27 mouse cellular contexts compared by ENCODE assay signal in genomic region chr1:60990305-60990704, GRCm38 (mm10). TPM values are rescaled to one million over a fixed set of nuclear protein-coding genes. Genes with fewer than 3 reads are reported as not detected.
DNase-seq lines count a peak whose midpoint lies in the region; ATAC-seq lines count a peak whose summit lies in the region.
"Had no signal": no experiment of that assay in that cellular context is flagged by ENCODE, and none has a peak within 500 bp of the region (broad histone marks: within the 10 kb centered on the region; RNA-seq: fewer than 3 reads in every experiment).

No protein-coding gene starts in this region.

- H3K27me3 ChIP-seq in midbrain, embryonic 11.5 days (ENCODE audit: control insufficient read depth, insufficient read depth, low read length): no peaks in the 10 kb centered on the region
- H3K27me3 ChIP-seq in midbrain, embryonic 13.5 days: no peaks in the 10 kb centered on the region
- no peaks in the 10 kb centered on the region for H3K27me3 ChIP-seq in forebrain, embryonic 14.5 days (replicated peaks; ENCODE audit: control insufficient read depth, insufficient read depth, low read length)
- H3K27me3 ChIP-seq: embryonic facial prominence, embryonic 13.5 days; forebrain, embryonic 12.5 days; heart, embryonic 12.5 days; hindbrain, embryonic 12.5 days had no signal

- H3K36me3 ChIP-seq in midbrain, embryonic 11.5 days (ENCODE audit: control insufficient read depth, insufficient read depth, low read length): no peaks in the 10 kb centered on the region
- H3K36me3 ChIP-seq in midbrain, embryonic 13.5 days: no peaks in the 10 kb centered on the region
- no peaks in the 10 kb centered on the region for H3K36me3 ChIP-seq in forebrain, embryonic 14.5 days (ENCODE audit: control insufficient read depth, insufficient read depth, low read length)
- H3K36me3 ChIP-seq: embryonic facial prominence, embryonic 13.5 days; forebrain, embryonic 12.5 days; heart, embryonic 12.5 days; hindbrain, embryonic 12.5 days; limb, embryonic 12.5 days; midbrain, embryonic 10.5 days had no signal

- no peak overlapping the region for H3K4me3 ChIP-seq in midbrain, embryonic 11.5 days (ENCODE audit: low read depth, low read length)
- no peak overlapping the region for H3K4me3 ChIP-seq in midbrain, embryonic 13.5 days (replicated peaks)
- H3K4me3 ChIP-seq in forebrain, embryonic 14.5 days (ENCODE audit: low read depth, low read length): no peak overlapping the region
- H3K4me3 ChIP-seq: embryonic facial prominence, embryonic 13.5 days; erythroblast, embryonic 14.5 days; forebrain, embryonic 12.5 days; heart, embryonic 12.5 days; hindbrain, embryonic 12.5 days; limb, embryonic 12.5 days; midbrain, embryonic 10.5 days had no signal

- no peak for ATAC-seq in midbrain, embryonic 11.5 days (ENCODE audit: low FRiP score)
- ATAC-seq in midbrain, embryonic 13.5 days: no peak
- ATAC-seq in activated CD4-positive, CD25-positive, alpha-beta regulatory T cell, adult 4 months: peak; percentile 7
- no peak for ATAC-seq in forebrain, embryonic 14.5 days
- ATAC-seq: liver, postnatal 0 days; lung, postnatal 0 days; Patski had no signal

- H3K9me3 ChIP-seq in midbrain, embryonic 11.5 days (ENCODE audit: control insufficient read depth, low read length): no peaks in the 10 kb centered on the region
- no peaks in the 10 kb centered on the region for H3K9me3 ChIP-seq in midbrain, embryonic 13.5 days
- H3K9me3 ChIP-seq in forebrain, embryonic 14.5 days (replicated peaks; ENCODE audit: control insufficient read depth, low read length): no peaks in the 10 kb centered on the region
- H3K9me3 ChIP-seq: embryonic facial prominence, embryonic 13.5 days; forebrain, embryonic 12.5 days; heart, embryonic 12.5 days; hindbrain, embryonic 12.5 days; limb, embryonic 12.5 days; midbrain, embryonic 10.5 days had no signal

- no peak overlapping the region for H3K27ac ChIP-seq in midbrain, embryonic 11.5 days (ENCODE audit: low read depth, low read length)
- H3K27ac ChIP-seq in midbrain, embryonic 13.5 days: no peak overlapping the region
- H3K27ac ChIP-seq in forebrain, embryonic 14.5 days (ENCODE audit: low read depth, low read length): no peak overlapping the region
- H3K27ac ChIP-seq: embryonic facial prominence, embryonic 13.5 days; forebrain, embryonic 12.5 days; hindbrain, embryonic 12.5 days; kidney, postnatal 0 days; limb, embryonic 12.5 days; macrophage; midbrain, embryonic 10.5 days; stomach, postnatal 0 days had no signal

- WGBS in midbrain, embryonic 11.5 days: 66% methylated on average over 8 of the region's 8 CpGs
- 66% methylated on average over 8 of the region's 8 CpGs for WGBS in midbrain, embryonic 13.5 days
- WGBS in forebrain, embryonic 14.5 days: 59% methylated on average over 8 of the region's 8 CpGs

- no peak overlapping the region for H3K4me2 ChIP-seq in midbrain, embryonic 11.5 days
- H3K4me2 ChIP-seq in midbrain, embryonic 13.5 days (replicated peaks): no peak overlapping the region
- no peak overlapping the region for H3K4me2 ChIP-seq in forebrain, embryonic 14.5 days (ENCODE audit: low read length)
- H3K4me2 ChIP-seq: embryonic facial prominence, embryonic 13.5 days; forebrain, embryonic 12.5 days; heart, embryonic 12.5 days; hindbrain, embryonic 12.5 days; limb, embryonic 12.5 days; liver, embryonic 11.5 days had no signal

- no peaks in the 10 kb centered on the region for H3K4me1 ChIP-seq in midbrain, embryonic 11.5 days (ENCODE audit: control insufficient read depth, insufficient read depth, low read length)
- no peaks in the 10 kb centered on the region for H3K4me1 ChIP-seq in midbrain, embryonic 13.5 days (replicated peaks)
- H3K4me1 ChIP-seq in forebrain, embryonic 14.5 days (ENCODE audit: control insufficient read depth, insufficient read depth, low read length): no peaks in the 10 kb centered on the region
- H3K4me1 ChIP-seq: forebrain, embryonic 12.5 days; hindbrain, embryonic 12.5 days had no signal

- no peak overlapping the region for H3K9ac ChIP-seq in midbrain, embryonic 11.5 days (ENCODE audit: low read length)
- H3K9ac ChIP-seq in midbrain, embryonic 13.5 days (replicated peaks): no peak overlapping the region
- H3K9ac ChIP-seq in forebrain, embryonic 14.5 days (ENCODE audit: low read length): no peak overlapping the region
- H3K9ac ChIP-seq: embryonic facial prominence, embryonic 13.5 days; forebrain, embryonic 12.5 days; heart, embryonic 12.5 days; hindbrain, embryonic 12.5 days; limb, embryonic 12.5 days; liver, postnatal 0 days had no signal

- DNase-seq in midbrain, embryonic 11.5 days (ENCODE audit: low spot score, missing footprints): peak; percentile 37
- DNase-seq in naive thymus-derived CD4-positive, alpha-beta T cell, adult 2 months (ENCODE audit: low read depth): peak; percentile 74
- DNase-seq in thymus, postnatal 4 days: peak; percentile 44
- DNase-seq in forebrain, embryonic 14.5 days (ENCODE audit: low spot score): no peak
- no peak for DNase-seq in left cerebral cortex, adult 9 months (ENCODE audit: low spot score in 2 of 2)
- DNase-seq: adrenal gland, adult 8-10 months; cerebellum, adult 11-12 months; cerebellum, postnatal 25 days; embryo, embryonic 11 days; kidney, adult 18-20 months; liver, postnatal 0 days had no signal

RNA-seq across cellular contexts. Expression of gene Icos, which starts 12.6 kb away (rescaled TPM):
- polyA plus RNA-seq in midbrain, embryonic 11.5 days (2014; fragmentation: Nextera tagmentation; extraction: Ambion mirVana): 0.04 and 0.10 TPM in 2 replicates
- 0.09 TPM in 1 of 2 replicates, not detected in the other for polyA plus RNA-seq in midbrain, embryonic 13.5 days (2015; fragmentation: Nextera tagmentation; extraction: Ambion mirVana)
- polyA plus RNA-seq in activated CD4-positive, CD25-positive, alpha-beta regulatory T cell, adult 4 months (2017; shearing (Covaris generic)): 100 to 1,000 TPM; 474 to 595 TPM
- 0.10 TPM in 1 of 2 replicates, not detected in the other for polyA plus RNA-seq in forebrain, embryonic 14.5 days (2014; fragmentation: Nextera tagmentation; extraction: Ambion mirVana)
- polyA plus RNA-seq: C2C12; erythroblast, embryonic 14.5 days had no signal

Comparison
In these comparisons a context has a peak if more than half of its experiments do, and no peak if none do; other contexts are left out.
1. DNase-seq: peak in midbrain, embryonic 11.5 days (single experiment), naive thymus-derived CD4-positive, alpha-beta T cell, adult 2 months (single experiment) and thymus, postnatal 4 days (single experiment); none in forebrain, embryonic 14.5 days (single experiment) and left cerebral cortex, adult 9 months (0 of 2).
2. RNA of gene Icos, which starts 12.6 kb away (polyA plus RNA-seq): 474 to 595 TPM in activated CD4-positive, CD25-positive, alpha-beta regulatory T cell, adult 4 months; 0.10 TPM in forebrain, embryonic 14.5 days, 0.09 TPM in midbrain, embryonic 13.5 days and 0.04 to 0.10 TPM in midbrain, embryonic 11.5 days; every median in the first group is over 100 times any median in the second.